Mouse (Mus musculus): ENCODE measurements at regions not wholly inside any gene's neighbourhood (a gene's known extent, or its start where the extent isn't known, plus 50 kb on each side); places are given as distances from the start of the nearest gene placed in this dataset.

GRCm38 (mm10) chr1:193951936-193952335, 581.8 kb upstream of the Camk1g start:
- no peak for DNase-seq (ENCODE audit: low spot score in 2 of 2)

GRCm38 (mm10) chr1:193949817-193950216, 579.7 kb upstream of the Camk1g start:
- DNase-seq (ENCODE audit: low spot score in 2 of 2): no peak

DNA sequence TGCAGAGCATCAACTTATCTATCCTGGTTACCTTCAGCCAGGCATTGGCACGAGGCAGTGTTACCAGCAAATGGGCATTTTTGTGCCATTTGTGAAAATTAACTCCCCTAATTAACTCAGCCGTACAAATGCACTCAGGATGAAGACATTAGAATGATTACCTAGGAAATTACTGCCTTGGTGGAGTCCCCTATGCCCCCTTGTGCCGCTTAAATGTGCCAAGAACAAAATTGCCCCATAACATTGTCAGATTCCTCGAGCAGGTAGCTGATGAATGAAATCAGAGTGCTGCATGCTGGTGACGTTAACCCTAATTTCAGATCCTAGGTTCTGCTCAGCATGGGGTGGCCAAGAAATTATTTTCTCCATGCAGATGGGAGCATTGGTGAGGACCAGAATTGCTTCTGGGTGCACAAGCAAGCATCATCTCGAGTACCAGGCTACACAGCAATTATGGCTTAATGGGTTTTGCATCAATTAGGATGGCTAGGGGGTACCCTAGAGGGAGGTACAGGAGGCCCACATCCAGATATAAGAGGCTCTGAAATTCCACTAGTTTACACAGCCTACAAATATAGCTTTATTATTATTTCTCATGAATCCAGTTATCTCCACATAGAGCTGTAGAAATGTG, 577.0 kb upstream of the Camk1g start:
- DNase-seq (ENCODE audit: low spot score in 2 of 2): no peak

DNA sequence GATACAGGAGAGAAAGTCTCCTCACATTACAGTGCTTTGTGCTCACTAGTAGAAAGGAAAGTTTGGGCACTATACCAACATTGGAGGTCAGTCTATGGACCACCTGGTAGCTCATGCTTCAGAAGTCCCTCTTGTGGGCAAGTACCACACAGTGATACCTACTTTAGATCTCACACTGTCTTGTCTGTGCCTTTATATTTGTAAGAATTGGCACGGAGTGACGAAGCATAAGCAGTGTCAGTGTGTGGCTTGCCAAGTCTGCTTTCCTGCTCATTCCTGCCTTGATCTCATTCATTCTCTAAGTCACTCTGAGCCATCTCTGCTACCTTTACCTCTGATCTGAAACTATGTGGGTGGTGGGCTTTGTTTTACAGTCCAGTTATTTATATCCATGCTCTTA, 565.9 kb upstream of the Camk1g start:
- no peak for DNase-seq (ENCODE audit: low spot score in 2 of 2)

DNA sequence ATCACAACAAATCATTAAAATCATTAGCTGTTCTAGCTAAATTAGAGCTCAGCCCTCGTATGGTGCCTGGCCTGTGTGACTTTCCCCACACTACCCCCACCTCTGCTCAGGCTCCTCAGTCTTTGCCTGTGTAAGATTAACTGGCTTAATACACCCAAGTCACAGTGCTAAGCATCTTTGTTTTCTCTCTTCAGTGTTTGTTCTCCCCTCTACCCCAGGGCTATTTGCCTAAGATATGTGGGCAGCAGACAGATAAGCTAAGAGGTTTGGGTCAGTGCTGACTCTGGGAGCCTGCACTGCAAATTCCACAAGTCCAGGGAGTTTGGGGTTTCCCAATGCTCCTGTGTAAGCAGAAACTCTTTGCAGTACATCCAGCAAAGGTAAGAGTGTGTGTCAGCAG, 564.2 kb upstream of the Camk1g start:
- DNase-seq (ENCODE audit: low spot score in 2 of 2): no peak

GRCm38 (mm10) chr1:193931131-193931729, 561.1 kb upstream of the Camk1g start:
- DNase-seq (ENCODE audit: low spot score in 2 of 2): no peak

DNA sequence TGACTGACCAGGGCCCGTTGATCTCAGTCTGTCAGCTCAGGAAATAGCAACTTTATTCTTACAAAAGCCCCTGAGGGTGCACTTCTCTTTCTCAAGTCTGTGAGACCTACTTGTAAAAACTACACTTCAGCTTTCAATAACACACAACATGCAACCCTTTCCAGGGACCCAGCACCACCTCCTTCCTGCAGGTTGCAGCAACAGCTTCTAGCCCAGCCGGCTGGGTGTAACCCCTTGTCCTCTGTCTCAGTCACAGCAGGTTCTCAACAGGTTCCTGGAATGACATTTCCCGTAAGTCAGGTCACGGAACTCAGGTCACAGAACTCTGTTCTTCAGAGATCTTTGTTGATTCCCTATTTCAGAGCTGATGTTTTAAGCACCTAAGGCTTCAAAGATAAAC, 558.5 kb upstream of the Camk1g start:
- no peak for DNase-seq (ENCODE audit: low spot score in 2 of 2)

GRCm38 (mm10) chr1:193922756-193923155, 552.7 kb upstream of the Camk1g start:
- DNase-seq (ENCODE audit: low spot score in 2 of 2): no peak

DNA sequence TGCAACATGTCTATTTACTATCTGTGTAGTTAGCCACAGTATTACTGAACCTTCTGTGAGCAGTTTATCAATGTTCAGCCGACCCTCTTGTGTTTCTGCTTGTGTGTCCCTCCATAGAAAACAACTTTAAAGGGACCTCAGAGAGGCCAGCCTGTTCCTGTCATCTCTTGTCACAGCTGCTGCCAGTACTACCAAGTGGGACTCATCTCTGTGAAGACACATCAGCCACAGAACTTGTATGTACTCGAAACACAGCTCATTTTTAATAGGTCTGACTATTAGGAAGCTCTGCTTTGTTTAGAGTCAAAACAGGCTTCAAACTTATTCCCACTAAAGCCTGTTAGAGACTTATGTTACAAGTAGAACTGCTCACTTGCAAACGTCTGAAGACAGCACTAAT, 549.1 kb upstream of the Camk1g start:
- DNase-seq (ENCODE audit: low spot score in 2 of 2): no peak

DNA sequence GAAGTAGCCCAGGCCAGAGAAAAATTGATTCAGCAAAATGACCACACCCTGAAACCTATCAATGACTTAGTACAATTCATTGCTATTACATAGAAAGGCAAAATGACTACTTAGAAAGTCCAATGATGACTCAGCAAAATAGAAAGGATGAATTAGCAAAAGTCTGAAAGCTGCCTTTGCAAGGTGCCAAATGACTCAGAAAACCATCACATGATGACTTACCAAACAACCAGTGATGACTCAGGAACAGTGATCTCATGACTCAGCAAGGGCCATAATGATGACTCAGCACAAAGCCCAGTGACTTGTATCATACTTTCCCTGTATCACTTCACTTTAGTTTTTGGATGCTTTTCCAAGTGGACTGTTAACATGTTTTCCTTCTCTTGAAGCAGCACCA, 535.6 kb upstream of the Camk1g start:
- DNase-seq (ENCODE audit: low spot score in 2 of 2): no peak

DNA sequence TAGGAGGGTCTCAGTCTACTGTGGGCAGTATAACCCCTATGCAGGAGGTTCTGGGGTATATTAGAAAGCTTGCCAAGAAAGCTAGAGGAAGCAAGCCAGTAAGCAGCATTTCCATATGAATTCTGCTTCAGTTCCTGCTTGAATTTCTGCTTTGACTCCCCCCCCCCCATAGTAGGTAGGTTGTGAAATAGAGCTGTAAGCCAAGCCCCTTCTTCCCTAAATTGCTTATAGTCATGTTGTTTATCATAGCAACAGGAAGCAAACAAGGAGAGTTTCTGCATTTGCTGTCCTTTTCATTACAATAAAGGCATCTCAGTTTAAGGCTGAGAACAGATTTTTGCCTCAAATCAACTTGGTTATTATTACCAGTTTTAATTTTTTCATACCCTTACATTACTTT, 524.0 kb upstream of the Camk1g start:
- DNase-seq (ENCODE audit: low spot score in 2 of 2): no peak

DNA sequence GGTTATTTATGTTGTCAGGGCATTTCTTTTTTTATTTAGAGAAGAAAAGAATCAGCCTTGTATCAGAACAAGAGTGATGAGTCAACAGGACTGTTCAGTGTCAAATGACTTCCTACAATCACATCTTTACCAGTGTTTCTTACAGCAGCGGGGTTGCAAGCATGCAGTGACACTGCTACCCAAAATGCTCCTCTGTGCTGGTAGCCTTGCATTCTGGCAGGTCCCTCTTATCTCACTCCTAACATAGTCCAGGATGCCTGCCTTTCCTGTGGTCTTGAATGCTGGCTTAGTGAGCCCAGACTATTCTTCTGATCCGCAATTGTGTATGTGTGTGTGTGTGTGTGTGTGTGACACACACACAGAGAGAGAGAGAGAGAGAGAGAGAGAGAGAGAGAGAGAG, 506.4 kb upstream of the Camk1g start:
- DNase-seq (ENCODE audit: low spot score in 2 of 2): no peak

DNA sequence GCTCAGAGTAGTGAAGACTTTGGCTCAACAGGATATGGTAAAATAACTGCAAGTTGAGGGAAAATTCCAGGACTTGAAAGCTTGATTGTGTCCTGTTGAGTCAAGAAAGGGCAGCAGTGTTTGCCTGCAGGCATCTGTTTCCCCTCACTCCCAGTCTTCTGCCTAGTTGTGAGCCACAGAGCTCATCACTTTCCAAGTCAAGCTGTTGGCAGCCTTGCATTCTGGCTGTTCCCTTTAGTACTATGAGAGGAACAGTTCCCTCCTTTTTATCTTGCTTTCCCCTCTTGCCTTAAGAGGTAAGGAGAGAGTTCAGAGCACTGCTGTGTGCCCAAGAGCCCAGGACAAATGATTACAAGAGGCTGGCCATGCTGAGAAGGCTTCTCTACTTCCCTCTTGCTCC, 506.0 kb upstream of the Camk1g start:
- no peak for DNase-seq (ENCODE audit: low spot score in 2 of 2)

DNA sequence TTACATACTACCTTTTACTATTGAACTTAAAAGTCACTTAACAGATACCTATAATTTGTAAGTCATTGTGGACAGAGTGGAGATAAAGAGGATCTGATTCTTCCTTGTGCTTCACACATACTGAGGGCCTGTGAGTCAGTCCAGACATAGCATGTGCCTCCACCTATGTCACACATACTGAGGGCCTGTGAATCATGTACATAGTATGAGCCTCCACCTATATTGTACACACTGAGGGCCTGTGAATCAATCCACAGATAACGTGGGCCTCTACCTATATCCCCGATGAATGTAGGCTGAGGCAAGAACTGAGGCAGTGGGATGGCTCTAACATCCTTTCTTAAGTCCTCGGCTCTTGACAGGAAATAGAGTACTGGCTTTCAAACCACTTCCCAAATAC, 505.2 kb upstream of the Camk1g start:
- DNase-seq (ENCODE audit: low spot score in 2 of 2): no peak

DNA sequence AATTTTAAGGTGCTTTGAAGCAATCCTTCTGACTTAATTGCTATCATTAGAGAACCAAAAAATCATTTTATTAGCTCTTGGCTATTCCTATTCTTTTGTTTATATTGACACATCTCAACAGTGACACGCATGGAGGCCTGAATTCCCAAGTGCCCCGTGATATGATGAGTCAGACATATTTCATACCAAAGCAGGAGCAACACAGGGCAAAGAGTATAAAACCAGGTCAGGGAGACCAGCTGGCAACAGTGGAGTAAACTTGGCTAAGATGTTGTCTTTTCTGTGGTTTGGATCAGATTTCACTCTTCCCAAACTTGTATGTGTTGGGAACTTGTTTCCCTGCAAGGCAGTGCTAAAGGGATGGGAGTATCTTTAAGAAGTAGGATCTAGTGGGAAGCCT, 500.6 kb upstream of the Camk1g start:
- DNase-seq (ENCODE audit: low spot score in 2 of 2): no peak

DNA sequence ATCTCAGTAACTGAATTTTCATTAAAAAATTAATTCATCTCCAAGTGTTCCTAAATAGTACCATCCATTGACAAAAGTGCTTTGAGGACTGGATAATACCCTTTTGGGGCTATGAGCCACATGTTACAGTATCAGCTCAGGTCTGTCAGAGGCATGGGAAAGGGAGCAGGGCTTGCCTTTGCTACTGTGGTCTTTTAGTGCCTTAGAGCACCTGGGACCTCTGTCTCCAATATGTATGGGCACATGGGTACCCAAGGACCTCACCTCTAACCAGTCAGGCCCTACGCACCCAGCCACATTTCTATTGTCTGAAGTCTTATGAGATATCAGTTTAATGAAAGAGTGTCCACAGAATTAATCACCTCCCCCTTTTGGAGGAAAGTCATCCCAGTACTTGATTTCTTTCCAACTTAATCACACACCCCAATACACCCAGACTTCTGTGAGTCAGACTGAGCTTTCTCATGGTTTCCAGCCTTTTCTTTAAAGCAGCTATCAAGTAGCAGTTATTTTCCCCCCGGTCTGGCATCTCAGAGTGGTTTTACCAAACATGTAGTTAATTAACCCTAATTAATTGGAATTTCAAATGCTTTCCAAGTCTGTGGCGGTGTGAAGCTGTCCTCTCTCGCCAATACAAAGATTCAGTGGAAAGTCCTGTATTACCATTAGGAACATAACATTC, 498.7 kb upstream of the Camk1g start:
- no peak for DNase-seq (ENCODE audit: low spot score in 2 of 2)

DNA sequence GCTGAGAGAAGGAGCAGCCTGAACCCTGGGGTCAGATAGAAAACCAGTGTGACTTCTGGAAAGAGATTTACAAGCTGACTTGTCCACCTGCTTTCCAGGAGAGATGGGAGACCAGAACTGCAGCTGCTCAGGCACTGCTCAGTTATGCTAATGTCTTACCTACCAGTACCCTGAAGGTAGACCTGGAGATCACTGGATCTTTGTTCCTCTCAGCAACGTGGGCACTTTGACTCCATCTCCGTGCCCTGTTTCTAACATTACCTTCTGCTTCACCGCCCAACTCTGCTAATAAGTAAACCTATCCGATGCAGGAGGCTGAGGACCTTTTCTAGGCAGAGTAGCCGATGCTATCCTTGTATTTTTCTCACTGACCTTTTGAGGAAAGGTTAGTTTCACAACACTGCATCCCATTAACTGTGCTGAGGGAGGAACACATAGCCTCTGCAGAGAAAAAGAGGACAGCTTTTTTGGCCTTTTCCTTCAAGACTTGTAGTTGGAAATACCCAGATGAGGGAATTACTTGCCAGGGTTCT, 490.7 kb upstream of the Camk1g start:
- no peak for DNase-seq (ENCODE audit: low spot score in 2 of 2)

GRCm38 (mm10) chr1:193860354-193860753, 490.3 kb upstream of the Camk1g start:
- no peak for DNase-seq (ENCODE audit: low spot score in 2 of 2)

DNA sequence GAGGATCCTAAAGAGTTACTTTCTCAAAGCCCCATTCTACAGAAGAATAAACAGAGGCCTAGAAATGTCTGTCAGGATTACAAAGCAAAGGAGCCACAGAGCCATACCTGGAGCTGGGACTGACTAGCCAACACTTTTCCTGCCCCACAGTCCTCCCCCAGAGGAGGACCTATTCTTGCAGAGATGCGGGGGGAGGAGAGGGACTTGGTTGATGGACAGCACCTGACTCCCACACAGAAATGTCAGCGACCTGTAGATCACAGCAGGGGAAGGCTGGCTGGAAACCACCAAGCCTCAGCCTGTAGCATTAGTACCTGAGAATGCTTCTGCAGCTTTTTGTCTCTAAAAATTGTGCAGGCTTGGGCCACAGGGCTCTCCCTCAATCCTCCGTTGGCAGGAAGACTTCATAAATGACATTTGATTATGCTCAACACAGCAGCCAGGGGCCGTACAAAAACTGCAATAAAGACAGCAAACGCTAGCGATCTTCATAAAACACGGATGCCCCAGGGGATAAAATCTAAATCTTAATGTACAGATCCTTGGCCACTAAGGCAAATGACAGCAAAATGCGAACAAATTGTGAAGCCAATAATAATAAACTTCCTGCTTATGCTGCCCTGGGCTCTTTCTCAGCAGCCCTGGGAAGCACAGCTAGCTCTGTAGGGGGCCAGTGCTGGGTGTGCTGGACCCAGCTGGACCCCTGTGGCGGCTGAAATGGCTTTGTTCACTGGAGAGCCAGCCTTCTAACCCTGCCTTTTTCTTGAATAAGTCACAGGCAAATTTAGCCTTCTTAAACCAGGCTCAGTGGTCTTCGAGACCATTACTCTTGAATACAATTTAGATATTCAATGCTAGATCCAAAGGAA, 489.4 kb upstream of the Camk1g start:
- DNase-seq (ENCODE audit: low spot score in 2 of 2): no peak

- no peak for DNase-seq (ENCODE audit: low spot score in 2 of 2)
Observed at GRCm38 (mm10) chr1:193847922-193848321, 477.8 kb upstream of the Camk1g start.

- no peak for DNase-seq (ENCODE audit: low spot score in 2 of 2)
Observed at GRCm38 (mm10) chr1:193844868-193845267, 474.8 kb upstream of the Camk1g start.

DNA sequence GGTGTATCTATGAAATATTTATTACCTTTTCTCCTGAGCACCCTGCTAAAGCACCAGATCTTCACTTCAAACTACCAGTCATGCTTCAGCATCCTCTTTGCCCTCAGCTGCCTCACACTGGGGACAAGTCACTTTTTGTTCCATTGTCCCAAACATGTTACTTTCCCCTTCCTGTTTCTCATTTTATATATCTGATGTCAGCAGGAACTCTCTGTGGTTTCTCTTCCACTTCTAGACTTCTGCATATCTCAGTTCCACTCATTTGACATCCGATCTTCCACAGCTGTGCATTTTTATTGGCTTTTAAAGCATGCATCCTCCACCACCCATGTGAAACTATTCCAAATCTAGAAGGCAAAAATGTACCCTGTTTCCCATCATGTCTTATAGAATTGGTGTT, 474.4 kb upstream of the Camk1g start:
- no peak for DNase-seq (ENCODE audit: low spot score in 2 of 2)
